Comparison of ENCODE assay signal across 13 mouse cellular contexts in genomic region chr14:120362409-120362992, GRCm38 (mm10).
DNase-seq lines count a peak whose midpoint lies in the region; ATAC-seq and TF ChIP-seq lines count a peak whose summit lies in the region.
"Had no signal": no experiment of that assay in that cellular context is flagged by ENCODE, and none has a peak within 500 bp of the region (broad histone marks: within the 10 kb centered on the region; RNA-seq: fewer than 3 reads in every experiment).

No protein-coding gene starts in this region.

- no peak overlapping the region for H3K9ac ChIP-seq in heart, embryonic 13.5 days
- peak overlapping the region; percentile 7; the same call in 1 of the 2 replicates for H3K9ac ChIP-seq in ES-E14 (ENCODE audit: insufficient read depth, low read depth, low read length, poor library complexity, severe bottlenecking)
- H3K9ac ChIP-seq: forebrain, embryonic 15.5 days; midbrain, embryonic 15.5 days had no signal

- H3K36me3 ChIP-seq in heart, embryonic 13.5 days: peaks cover 26% of the 10 kb centered on the region
- no peaks in the 10 kb centered on the region for H3K36me3 ChIP-seq in ES-E14 (ENCODE audit: control insufficient read depth, insufficient read depth, low read length, poor library complexity, severe bottlenecking)
- H3K36me3 ChIP-seq in midbrain, embryonic 10.5 days: no peaks in the 10 kb centered on the region
- H3K36me3 ChIP-seq: forebrain, embryonic 15.5 days; midbrain, embryonic 15.5 days had no signal

- in situ Hi-C loops in ES-E14 (cut with MboI; ENCODE audit: low sequenced_read_pairs in 2 of 2, unreplicated experiment in 2 of 2): no loop called here

- no peaks in the 10 kb centered on the region for H3K9me3 ChIP-seq in heart, embryonic 13.5 days
- H3K9me3 ChIP-seq in ES-E14 (ENCODE audit: control insufficient read depth, insufficient read depth, low read depth, low read length): no peaks in the 10 kb centered on the region
- H3K9me3 ChIP-seq in midbrain, embryonic 10.5 days (replicated peaks): peaks cover 3% of the 10 kb centered on the region
- H3K9me3 ChIP-seq: forebrain, embryonic 15.5 days; midbrain, embryonic 15.5 days had no signal

- DNase-seq in heart, postnatal 36 days: no peak
- DNase-seq in ES-E14 (ENCODE audit: low read depth, low spot score): no peak
- DNase-seq in lung, postnatal 36 days: peak; percentile 50
- DNase-seq in c-Kit-positive CD71-positive TER-119-positive erythroid progenitor cells, embryonic 14.5 days (ENCODE audit: low spot score): no peak
- DNase-seq in midbrain, embryonic 10.5 days (ENCODE audit: low spot score): no peak
- DNase-seq in cerebellum, adult 18-20 months: no peak
- DNase-seq: cerebellum, postnatal 10 days had no signal

- H3K27me3 ChIP-seq in heart, embryonic 13.5 days (replicated peaks): no peaks in the 10 kb centered on the region
- no peaks in the 10 kb centered on the region; the same call in 1 of the 2 replicates for H3K27me3 ChIP-seq in midbrain, embryonic 10.5 days (ENCODE audit: low read depth, poor library complexity, severe bottlenecking)
- H3K27me3 ChIP-seq: CH12.LX; forebrain, embryonic 15.5 days; midbrain, embryonic 15.5 days had no signal

- H3K4me2 ChIP-seq in heart, embryonic 13.5 days: no peak overlapping the region
- H3K4me2 ChIP-seq: forebrain, embryonic 15.5 days; midbrain, embryonic 15.5 days had no signal

- no peak for ATAC-seq in heart, embryonic 13.5 days (ENCODE audit: extremely low read depth, insufficient number of reproducible peaks, low FRiP score, low TSS enrichment)
- peak; percentile 34; the same call in 1 of the 2 replicates for ATAC-seq in granulocyte monocyte progenitor cell, adult 5-6 weeks (replicated peaks; ENCODE audit: poor library complexity, severe bottlenecking)
- ATAC-seq: forebrain, embryonic 15.5 days; midbrain, embryonic 15.5 days had no signal

- WGBS in heart, embryonic 13.5 days: 62% methylated on average over 8 of the region's 8 CpGs
- WGBS in midbrain, embryonic 10.5 days: 83% methylated on average over 8 of the region's 8 CpGs

- H3K4me1 ChIP-seq in heart, embryonic 13.5 days: peaks cover 43% of the 10 kb centered on the region
- H3K4me1 ChIP-seq in ES-E14 (ENCODE audit: control insufficient read depth in 2 of 2, insufficient read depth in 2 of 2, low read length in 2 of 2, poor library complexity in 1 of 2): peaks cover 0 to 10% of the 10 kb centered on the region in 2 experiments; a peak in 2 of 4 replicates
- no peaks in the 10 kb centered on the region for H3K4me1 ChIP-seq in midbrain, embryonic 10.5 days
- H3K4me1 ChIP-seq: forebrain, embryonic 15.5 days; midbrain, embryonic 15.5 days had no signal

- H3K4me3 ChIP-seq in heart, embryonic 13.5 days: no peak overlapping the region
- no peak overlapping the region for H3K4me3 ChIP-seq in ES-E14 (ENCODE audit: insufficient read depth in 1 of 2, low read depth in 1 of 2, low read length in 2 of 2, poor library complexity in 1 of 2, severe bottlenecking in 1 of 2)
- H3K4me3 ChIP-seq in midbrain, embryonic 10.5 days: no peak overlapping the region
- H3K4me3 ChIP-seq: forebrain, embryonic 15.5 days; hindbrain, embryonic 10.5 days; midbrain, embryonic 15.5 days had no signal

- H3K27ac ChIP-seq in heart, embryonic 13.5 days (replicated peaks): peak overlapping the region; percentile 69
- H3K27ac ChIP-seq in ES-E14 (ENCODE audit: insufficient read depth, low read depth, low read length, poor library complexity, severe bottlenecking): peak overlapping the region; percentile 44; the same call in 1 of the 2 replicates
- no peak overlapping the region for H3K27ac ChIP-seq in midbrain, embryonic 10.5 days (replicated peaks)
- H3K27ac ChIP-seq: forebrain, embryonic 15.5 days; hindbrain, embryonic 10.5 days; midbrain, embryonic 15.5 days had no signal

- intact Hi-C loops in heart, postnatal 36 days (cut with DNase I): no loop called here

TF ChIP-seq in ES-E14, 5 proteins besides CTCF, POLR2A, EP300 and RAD21:
- TF ChIP-seq ZNF384 (IDR thresholded peaks at IDR 0.05; ENCODE audit: low read depth, low read length) (no peak), MAFK (IDR thresholded peaks at IDR 0.05; ENCODE audit: insufficient read depth, low read depth, low read length) (no peak), HCFC1 (IDR thresholded peaks at IDR 0.05; ENCODE audit: borderline replicate concordance, insufficient read depth, low read length) (no peak), CHD2 (IDR thresholded peaks at IDR 0.05; ENCODE audit: low read depth, low read length) (no peak), ZC3H11A (IDR thresholded peaks at IDR 0.05; ENCODE audit: borderline replicate concordance, low read depth, low read length) (no peak)
TF ChIP-seq in ES-E14: peak in this region for 0.
